Mouse (Mus musculus) hindbrain, embryonic 15.5 days (tissue): ENCODE measurements at regions not wholly inside any gene's neighbourhood (a gene's known extent, or its start where the extent isn't known, plus 50 kb on each side); places are given as distances from the start of the nearest gene placed in this dataset.
A peak's percentile ranks its signal among the peaks of the same experiment; 100 is the strongest.

Source experiments
- ATAC-seq: fragments of 200-750 bp; cut with Nextera tagmentation; 2 replicates; pipeline ENCODE4 v1.8.0; 2017; ENCODE audit warnings: low read depth, moderate number of reproducible peaks, moderate TSS enrichment; ENCODE audit not compliant: low FRiP score
- H3K27ac ChIP-seq: fragments of 300-500 bp; sonication (generic); replicated peaks from 2 replicates; pipeline ENCODE4 v1.5.1; 2015; ENCODE audit warnings: mild to moderate bottlenecking, inconsistent platforms
- H3K27me3 ChIP-seq: fragments of 300-500 bp; sonication (generic); 2 replicates; pipeline ENCODE4 v1.6.1; 2015; ENCODE audit warnings: control low read depth, inconsistent platforms
- H3K36me3 ChIP-seq: fragments of 300-500 bp; sonication (generic); 2 replicates; pipeline ENCODE4 v1.6.1; 2015; ENCODE audit warnings: control low read depth, inconsistent platforms
- H3K4me1 ChIP-seq: fragments of 300-500 bp; sonication (generic); replicated peaks from 2 replicates; pipeline ENCODE4 v1.6.1; 2015; ENCODE audit warnings: control low read depth, inconsistent platforms
- H3K4me2 ChIP-seq: fragments of 300-500 bp; sonication (generic); 2 replicates; pipeline ENCODE4 v1.6.1; 2015; ENCODE audit warnings: moderate library complexity, mild to moderate bottlenecking, inconsistent platforms
- H3K4me3 ChIP-seq: fragments of 300-500 bp; sonication (generic); 2 replicates; pipeline ENCODE4 v1.5.1; 2015; ENCODE audit warnings: mild to moderate bottlenecking, inconsistent platforms
- H3K9ac ChIP-seq: fragments of 300-500 bp; sonication (generic); 2 replicates; pipeline ENCODE4 v1.6.1; 2015; ENCODE audit warnings: inconsistent platforms
- H3K9me3 ChIP-seq: fragments of 300-500 bp; sonication (generic); 2 replicates; pipeline ENCODE4 v1.6.1; 2016; ENCODE audit warnings: control low read depth, inconsistent platforms
- WGBS: fragments of 180-500 bp; shearing (Covaris S2); methylation state at CpG from one replicate; pipeline ENCODE4 v1.1.7; 2015; 5-methylcytosine and 5-hydroxymethylcytosine counted together

GRCm38 (mm10) chr15:67048621-67049020 lies 547.9 kb upstream of the Lrrc6 start:
- Histone ChIP-seq H3K4me2 (no peak overlapping the region), H3K4me1 (no peaks in the 10 kb centered on the region), H3K27me3 (no peaks in the 10 kb centered on the region), H3K36me3 (no peaks in the 10 kb centered on the region), H3K9ac (no peak overlapping the region), H3K9me3 (no peaks in the 10 kb centered on the region), H3K27ac (no peak overlapping the region), H3K4me3 (no peak overlapping the region)
- 87% methylated on average over 4 of the region's 4 CpGs for WGBS
- ATAC-seq = no peak

GRCm38 (mm10) chr15:67048148-67048547 lies 547.4 kb upstream of the Lrrc6 start:
- no peak overlapping the region for H3K9ac ChIP-seq
- H3K27me3 ChIP-seq = no peaks in the 10 kb centered on the region
- no peak overlapping the region for H3K4me2 ChIP-seq
- no peaks in the 10 kb centered on the region for H3K4me1 ChIP-seq
- ATAC-seq = no peak
- no peaks in the 10 kb centered on the region for H3K9me3 ChIP-seq
- H3K27ac ChIP-seq = no peak overlapping the region
- H3K36me3 ChIP-seq = no peaks in the 10 kb centered on the region
- H3K4me3 ChIP-seq = no peak overlapping the region
- 93% methylated on average over 5 of the region's 5 CpGs for WGBS

- H3K4me3 ChIP-seq = no peak overlapping the region
- H3K27ac ChIP-seq = no peak overlapping the region
- no peak for ATAC-seq
- H3K9ac ChIP-seq = no peak overlapping the region
- no peaks in the 10 kb centered on the region for H3K36me3 ChIP-seq
- no peaks in the 10 kb centered on the region for H3K9me3 ChIP-seq
- WGBS = 81% methylated on average over 12 of the region's 12 CpGs
- no peak overlapping the region for H3K4me2 ChIP-seq
- no peaks in the 10 kb centered on the region for H3K4me1 ChIP-seq
- H3K27me3 ChIP-seq = no peaks in the 10 kb centered on the region
Observed at GRCm38 (mm10) chr15:67045920-67046804, 545.5 kb upstream of the Lrrc6 start.

GRCm38 (mm10) chr15:67045329-67045728 lies 544.6 kb upstream of the Lrrc6 start:
- Histone ChIP-seq H3K27me3 (no peaks in the 10 kb centered on the region), H3K9ac (no peak overlapping the region), H3K36me3 (no peaks in the 10 kb centered on the region), H3K9me3 (no peaks in the 10 kb centered on the region), H3K4me2 (no peak overlapping the region), H3K4me1 (no peaks in the 10 kb centered on the region), H3K4me3 (no peak overlapping the region), H3K27ac (no peak overlapping the region)
- ATAC-seq = no peak
- WGBS = 62% methylated on average over 3 of the region's 3 CpGs

- Histone ChIP-seq H3K27me3 (no peaks in the 10 kb centered on the region), H3K4me3 (no peak overlapping the region), H3K27ac (no peak overlapping the region), H3K4me1 (peaks cover 4% of the 10 kb centered on the region), H3K4me2 (no peak overlapping the region), H3K9ac (no peak overlapping the region), H3K36me3 (no peaks in the 10 kb centered on the region), H3K9me3 (no peaks in the 10 kb centered on the region)
- ATAC-seq = no peak
- WGBS = 92% methylated on average over 4 of the region's 4 CpGs
Observed at GRCm38 (mm10) chr15:67044806-67045205, 544.1 kb upstream of the Lrrc6 start.

GRCm38 (mm10) chr15:67042131-67042530 lies 541.4 kb upstream of the Lrrc6 start:
- Histone ChIP-seq H3K4me1 (peaks cover 12% of the 10 kb centered on the region), H3K4me2 (no peak overlapping the region), H3K36me3 (no peaks in the 10 kb centered on the region), H3K9ac (no peak overlapping the region), H3K27me3 (no peaks in the 10 kb centered on the region), H3K9me3 (no peaks in the 10 kb centered on the region), H3K4me3 (no peak overlapping the region), H3K27ac (no peak overlapping the region)
- WGBS = 90% methylated on average over 2 of the region's 2 CpGs
- ATAC-seq = no peak

GRCm38 (mm10) chr15:67040229-67040628 lies 539.5 kb upstream of the Lrrc6 start:
- WGBS = 51% methylated on average over 12 of the region's 12 CpGs
- no peaks in the 10 kb centered on the region for H3K9me3 ChIP-seq
- no peak for ATAC-seq
- 0 out of 2 replicates have a peak overlapping the region, but pooled peaks have one; percentile 56 for H3K4me2 ChIP-seq
- H3K4me3 ChIP-seq = no peak overlapping the region
- no peaks in the 10 kb centered on the region for H3K36me3 ChIP-seq
- H3K27ac ChIP-seq = no peak overlapping the region
- H3K27me3 ChIP-seq = no peaks in the 10 kb centered on the region
- H3K4me1 ChIP-seq = peaks cover 12% of the 10 kb centered on the region
- no peak overlapping the region for H3K9ac ChIP-seq

GRCm38 (mm10) chr15:67039421-67039907 lies 538.8 kb upstream of the Lrrc6 start:
- Histone ChIP-seq H3K9me3 (no peaks in the 10 kb centered on the region), H3K27ac (no peak overlapping the region), H3K4me2 (peak overlapping the region; percentile 56), H3K27me3 (no peaks in the 10 kb centered on the region), H3K9ac (peak overlapping the region; percentile 31; the same call in 1 of the 2 replicates), H3K36me3 (no peaks in the 10 kb centered on the region), H3K4me1 (peaks cover 12% of the 10 kb centered on the region), H3K4me3 (peak overlapping the region; percentile 34)
- WGBS = 7% methylated on average over 16 of the region's 16 CpGs
- peak; percentile 76; the same call in 1 of the 2 replicates for ATAC-seq

GRCm38 (mm10) chr15:67037647-67038046 lies 536.9 kb upstream of the Lrrc6 start:
- peaks cover 12% of the 10 kb centered on the region for H3K4me1 ChIP-seq
- H3K4me2 ChIP-seq = no peak overlapping the region
- H3K27ac ChIP-seq = no peak overlapping the region
- no peaks in the 10 kb centered on the region for H3K9me3 ChIP-seq
- H3K9ac ChIP-seq = no peak overlapping the region
- no peak overlapping the region for H3K4me3 ChIP-seq
- no peak for ATAC-seq
- H3K27me3 ChIP-seq = no peaks in the 10 kb centered on the region
- WGBS = 84% methylated on average over 4 of the region's 4 CpGs
- no peaks in the 10 kb centered on the region for H3K36me3 ChIP-seq

GRCm38 (mm10) chr15:67036341-67036740 lies 535.6 kb upstream of the Lrrc6 start:
- WGBS = 81% methylated on average over 2 of the region's 2 CpGs
- H3K4me1 ChIP-seq = peaks cover 12% of the 10 kb centered on the region

GRCm38 (mm10) chr15:67033936-67034335 lies 533.2 kb upstream of the Lrrc6 start:
- Histone ChIP-seq H3K4me1 (no peaks in the 10 kb centered on the region), H3K27me3 (no peaks in the 10 kb centered on the region), H3K36me3 (no peaks in the 10 kb centered on the region), H3K4me3 (no peak overlapping the region), H3K9me3 (no peaks in the 10 kb centered on the region), H3K9ac (no peak overlapping the region), H3K4me2 (no peak overlapping the region), H3K27ac (no peak overlapping the region)
- WGBS = 83% methylated on average over 2 of the region's 2 CpGs
- ATAC-seq = no peak

More at GRCm38 (mm10) chr15:67036341-67036740, 535.6 kb upstream of the Lrrc6 start:
- no peaks in the 10 kb centered on the region for H3K27me3 ChIP-seq
- H3K4me2 ChIP-seq = no peak overlapping the region
- no peak overlapping the region for H3K9ac ChIP-seq
- H3K9me3 ChIP-seq = no peaks in the 10 kb centered on the region
- no peak overlapping the region for H3K4me3 ChIP-seq
- H3K36me3 ChIP-seq = no peaks in the 10 kb centered on the region
- no peak for ATAC-seq
- no peak overlapping the region for H3K27ac ChIP-seq

GRCm38 (mm10) chr15:67031866-67032526 lies 531.3 kb upstream of the Lrrc6 start:
- Histone ChIP-seq H3K9ac (no peak overlapping the region), H3K9me3 (no peaks in the 10 kb centered on the region), H3K4me3 (no peak overlapping the region), H3K4me1 (no peaks in the 10 kb centered on the region), H3K27me3 (no peaks in the 10 kb centered on the region), H3K36me3 (no peaks in the 10 kb centered on the region), H3K27ac (no peak overlapping the region), H3K4me2 (no peak overlapping the region)
- no peak for ATAC-seq
- 90% methylated on average over 11 of the region's 11 CpGs for WGBS
